Mouse (Mus musculus) liver (tissue): Measurements from ENCODE around the gene Mertk.

Experiments used
- DNase-seq: peaks from one replicate; pipeline ENCODE4 v3.0.0-alpha.2; 2020; ENCODE audit warnings: mixed read lengths

Mertk gene

GRCm38 (mm10) chr2:128726067-128726466 is 27.3 kb downstream of the Mertk start:
- DNase-seq: no peak

- no peak for DNase-seq
Measured at GRCm38 (mm10) chr2:128726626-128727025, 27.9 kb downstream of the Mertk start.

- DNase-seq: no peak
Measured at GRCm38 (mm10) chr2:128727552-128727951, 28.8 kb downstream of the Mertk start.

GRCm38 (mm10) chr2:128728066-128728465 is 29.3 kb downstream of the Mertk start:
- DNase-seq: no peak

- DNase-seq: no peak
Measured at GRCm38 (mm10) chr2:128729141-128729540, 30.4 kb downstream of the Mertk start.

GRCm38 (mm10) chr2:128731514-128731913 is 32.8 kb downstream of the Mertk start:
- no peak for DNase-seq

- no peak for DNase-seq
Measured at GRCm38 (mm10) chr2:128731951-128732350, 33.2 kb downstream of the Mertk start.

GRCm38 (mm10) chr2:128735089-128735488 is 36.3 kb downstream of the Mertk start:
- DNase-seq: no peak

- no peak for DNase-seq
Measured at GRCm38 (mm10) chr2:128737051-128737450, 38.3 kb downstream of the Mertk start.

GRCm38 (mm10) chr2:128737796-128738195 is 39.0 kb downstream of the Mertk start:
- DNase-seq: no peak

GRCm38 (mm10) chr2:128738725-128739258 is 40.0 kb downstream of the Mertk start:
- no peak for DNase-seq

- DNase-seq: no peak
Measured at GRCm38 (mm10) chr2:128745879-128746620, 47.3 kb downstream of the Mertk start.

GRCm38 (mm10) chr2:128746621-128747151 is 47.9 kb downstream of the Mertk start:
- DNase-seq: no peak

- no peak for DNase-seq
Measured at GRCm38 (mm10) chr2:128747433-128748028, 48.8 kb downstream of the Mertk start.

GRCm38 (mm10) chr2:128748171-128748570 is 49.4 kb downstream of the Mertk start:
- no peak for DNase-seq

GRCm38 (mm10) chr2:128751030-128751429 is 52.3 kb downstream of the Mertk start:
- no peak for DNase-seq

GRCm38 (mm10) chr2:128753295-128753873 is 54.6 kb downstream of the Mertk start:
- no peak for DNase-seq

- DNase-seq: no peak
Measured at GRCm38 (mm10) chr2:128755149-128755691, 56.5 kb downstream of the Mertk start.

GRCm38 (mm10) chr2:128758724-128759340 is 60.1 kb downstream of the Mertk start:
- DNase-seq: no peak

- DNase-seq: no peak
Measured at GRCm38 (mm10) chr2:128762008-128762407, 63.3 kb downstream of the Mertk start.

- DNase-seq: no peak
Measured at GRCm38 (mm10) chr2:128765787-128766186, 67.0 kb downstream of the Mertk start.

GRCm38 (mm10) chr2:128768545-128769247 is 69.9 kb downstream of the Mertk start:
- DNase-seq: no peak
